Mouse (Mus musculus) E14TG2a.4 (cell line): ENCODE measurements around the gene Gdf15.

Experiments
- CTCF ChIP-seq: conservative IDR thresholded peaks from 2 replicates; pipeline ENCODE4 v1.5.1; 2014; ENCODE audit warnings: low read length
- NANOG ChIP-seq: IDR thresholded peaks from 2 replicates; pipeline ENCODE4 v1.6.1; 2014; ENCODE audit warnings: borderline replicate concordance, low read length, mixed read lengths
- POU5F1 ChIP-seq: IDR thresholded peaks from 2 replicates; pipeline ENCODE4 v1.6.1; 2014; ENCODE audit warnings: low read length, borderline replicate concordance

DNA sequence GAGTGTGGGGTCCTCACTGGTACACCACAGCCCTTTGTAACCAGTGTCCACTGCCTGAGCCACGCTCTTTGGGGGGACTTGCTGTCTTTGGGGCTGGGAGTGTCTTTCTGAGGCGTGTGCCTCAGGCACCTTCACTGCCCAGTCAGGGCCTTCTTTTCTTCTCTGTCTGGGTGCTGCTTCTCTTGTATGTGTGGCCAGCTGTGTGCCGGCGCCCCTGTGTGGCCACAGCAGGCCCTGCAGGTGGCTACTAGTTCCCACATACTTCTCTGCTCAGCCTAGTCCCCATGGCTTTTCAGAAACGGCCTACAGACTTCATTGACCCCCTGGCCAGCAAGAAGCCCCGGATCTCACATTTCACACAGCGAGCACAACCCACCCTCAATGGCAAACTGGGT is 47.0 kb downstream of the Gdf15 start:
- TF ChIP-seq CTCF (peak; percentile 79), NANOG (no peak), POU5F1 (no peak)
